Mouse (Mus musculus) CD4-positive naive resting alpha-beta T cell, adult 76 days (primary cell): ENCODE data around the gene Ptchd4. TPM values are rescaled to one million over a fixed set of nuclear protein-coding genes. Genes with fewer than 3 reads are reported as not detected.

ENCODE experiments used
- total RNA-seq: library from RNA; stranded (reverse); gene quantifications from one replicate; pipeline ENCODE4 v1.2.4, GENCODE M21; 2023

The Ptchd4 gene
- not detected for total RNA-seq

DNA sequence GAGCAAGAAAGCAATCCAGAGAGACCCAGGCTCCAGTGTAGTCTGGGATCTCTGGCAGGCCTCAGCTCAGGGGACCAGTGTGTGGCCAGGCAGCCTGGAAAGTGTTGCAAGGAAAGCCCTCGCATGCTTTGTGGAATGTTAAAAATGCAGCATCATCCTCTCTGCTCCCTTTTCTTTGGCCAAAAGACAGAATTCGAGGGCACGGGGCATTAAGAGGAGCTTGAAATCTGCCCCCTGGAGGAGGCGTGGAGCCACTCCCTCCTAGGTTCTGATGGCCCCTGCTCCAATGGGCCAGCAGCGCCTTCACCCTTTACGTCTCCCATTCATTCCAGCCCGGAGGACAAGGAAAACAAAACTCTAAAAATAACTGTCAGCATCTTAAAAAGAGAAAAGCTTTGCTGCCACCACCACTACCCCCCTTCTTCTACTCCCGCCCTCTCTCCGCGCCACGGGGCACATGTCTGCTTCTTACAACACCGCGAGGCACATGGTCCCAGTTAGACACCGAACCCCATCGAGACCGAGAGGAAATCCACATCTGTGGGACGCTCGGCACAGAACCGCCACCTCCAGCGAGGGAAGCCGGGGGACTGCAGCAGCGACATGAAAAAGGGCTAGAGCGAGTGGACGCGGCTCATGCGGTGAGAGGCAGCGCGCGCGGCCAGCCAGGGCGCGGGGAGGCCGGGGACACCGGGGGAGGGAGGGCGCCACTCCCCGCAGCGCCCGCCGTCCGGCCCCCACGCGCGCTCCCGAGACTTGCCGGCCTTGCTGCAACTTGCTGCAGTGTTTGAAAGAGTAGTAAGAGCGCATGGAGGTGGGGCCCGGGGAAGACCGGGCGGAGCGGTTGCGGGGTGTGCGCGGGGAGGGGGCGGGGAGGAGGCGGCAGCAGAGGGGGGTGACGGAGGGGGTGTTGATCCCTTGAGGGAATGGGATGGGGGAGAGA lies at the start of gene Ptchd4:
Gene Ptchd4, plus strand, starts transcription at position 279 of the 943 bp plus-strand sequence.

